Mouse (Mus musculus) liver, embryonic 14.5 days (tissue): Measurements from ENCODE around the gene Whamm.

Experiments
- CTCF ChIP-seq: IDR thresholded peaks from 2 replicates; pipeline ENCODE4 v1.5.1; 2016; ENCODE audit warnings: antibody characterized with exemption, low read depth, control low read depth
- EP300 ChIP-seq: IDR thresholded peaks from 2 replicates; pipeline ENCODE4 v1.6.1; 2016; ENCODE audit warnings: antibody characterized with exemption, low read depth

DNA sequence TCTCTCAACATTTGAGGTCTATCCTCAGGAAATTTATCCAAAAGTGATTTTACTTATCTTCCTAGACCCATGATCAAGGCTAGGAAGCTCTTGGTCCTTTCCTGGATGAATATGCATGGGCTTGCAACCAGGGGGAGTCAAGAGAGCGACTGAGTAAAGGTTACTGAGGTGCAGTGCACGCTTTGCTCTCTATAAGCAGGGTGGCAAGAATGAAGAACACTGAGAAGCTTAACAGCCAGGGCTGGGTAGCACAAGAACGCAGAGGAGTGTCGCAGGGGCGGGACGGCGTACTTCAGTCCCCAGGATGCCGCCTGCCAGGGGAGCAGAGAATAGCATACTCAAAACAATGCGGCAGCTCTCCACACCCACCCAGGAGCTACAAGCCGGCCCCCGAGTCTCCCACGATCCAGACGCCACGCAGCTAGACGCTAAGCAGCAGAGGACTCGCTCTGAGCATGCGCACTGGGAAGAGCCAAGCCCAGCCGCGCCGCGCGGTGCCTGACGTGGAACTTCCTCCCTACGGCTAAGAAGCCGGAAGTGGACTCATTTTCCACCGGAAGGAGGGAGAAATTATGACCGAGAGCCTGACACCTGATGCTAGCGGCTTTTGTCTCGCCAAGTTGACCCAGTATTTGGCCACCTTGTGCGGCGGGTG lies 47.9 kb upstream of the Whamm start:
- peak; percentile 34 for TF ChIP-seq CTCF
- no peak for TF ChIP-seq EP300
